Mouse (Mus musculus) midbrain, postnatal 0 days (tissue): ENCODE measurements at regions not wholly inside any gene's neighbourhood (a gene's known extent, or its start where the extent isn't known, plus 50 kb on each side); places are given as distances from the start of the nearest gene placed in this dataset.
A peak's percentile ranks its signal among the peaks of the same experiment; 100 is the strongest.

Source experiments
- ATAC-seq: fragments of 200-750 bp; cut with Nextera tagmentation; 2 replicates; pipeline ENCODE4 v1.8.0; 2017; ENCODE audit warnings: moderate number of reproducible peaks, mild to moderate bottlenecking, moderate TSS enrichment, moderate library complexity; ENCODE audit not compliant: low FRiP score
- DNase-seq: peaks from one replicate; pipeline ENCODE4 v3.0.0-alpha.2; 2015; ENCODE audit warnings: low spot score
- H3K27ac ChIP-seq: fragments of 300-500 bp; sonication (generic); 2 replicates; pipeline ENCODE4 v1.5.1; 2014; ENCODE audit warnings: low read depth, mild to moderate bottlenecking, low read length, mixed read lengths
- H3K27me3 ChIP-seq: fragments of 300-500 bp; sonication (generic); 2 replicates; pipeline ENCODE4 v1.6.1; 2014; ENCODE audit warnings: low read length, control low read depth, mixed read lengths; ENCODE audit not compliant: insufficient read depth
- H3K36me3 ChIP-seq: fragments of 300-500 bp; sonication (generic); 2 replicates; pipeline ENCODE4 v1.6.1; 2014; ENCODE audit warnings: low read length, control low read depth, mixed read lengths; ENCODE audit not compliant: insufficient read depth
- H3K4me1 ChIP-seq: fragments of 300-500 bp; sonication (generic); 2 replicates; pipeline ENCODE4 v1.6.1; 2014; ENCODE audit warnings: mild to moderate bottlenecking, control low read depth, antibody characterized with exemption, low read length, mixed read lengths; ENCODE audit not compliant: insufficient read depth
- H3K4me2 ChIP-seq: fragments of 300-500 bp; sonication (generic); 2 replicates; pipeline ENCODE4 v1.6.1; 2014; ENCODE audit warnings: low read depth, mild to moderate bottlenecking, low read length, mixed read lengths; ENCODE audit not compliant: poor library complexity, severe bottlenecking
- H3K4me3 ChIP-seq: fragments of 300-500 bp; sonication (generic); 2 replicates; pipeline ENCODE4 v1.5.1; 2014; ENCODE audit warnings: low read depth, mild to moderate bottlenecking, low read length, moderate library complexity
- H3K9ac ChIP-seq: fragments of 300-500 bp; sonication (generic); replicated peaks from 2 replicates; pipeline ENCODE4 v1.6.1; 2014; ENCODE audit warnings: mild to moderate bottlenecking, low read length, moderate library complexity, mixed read lengths; ENCODE audit not compliant: poor library complexity, severe bottlenecking
- H3K9me3 ChIP-seq: fragments of 300-500 bp; sonication (generic); 2 replicates; pipeline ENCODE4 v1.6.1; 2016; ENCODE audit warnings: low read length, control low read depth
- CTCF ChIP-seq: IDR thresholded peaks from 2 replicates; pipeline ENCODE4 v1.5.1; 2016; ENCODE audit warnings: antibody characterized with exemption, mild to moderate bottlenecking
- WGBS: fragments of 180-500 bp; shearing (Covaris S2); extraction: QIAGEN DNeasy Blood & Tissue Kit; methylation state at CpG from one replicate; pipeline ENCODE4 v1.1.7; 2014; 5-methylcytosine and 5-hydroxymethylcytosine counted together

DNA sequence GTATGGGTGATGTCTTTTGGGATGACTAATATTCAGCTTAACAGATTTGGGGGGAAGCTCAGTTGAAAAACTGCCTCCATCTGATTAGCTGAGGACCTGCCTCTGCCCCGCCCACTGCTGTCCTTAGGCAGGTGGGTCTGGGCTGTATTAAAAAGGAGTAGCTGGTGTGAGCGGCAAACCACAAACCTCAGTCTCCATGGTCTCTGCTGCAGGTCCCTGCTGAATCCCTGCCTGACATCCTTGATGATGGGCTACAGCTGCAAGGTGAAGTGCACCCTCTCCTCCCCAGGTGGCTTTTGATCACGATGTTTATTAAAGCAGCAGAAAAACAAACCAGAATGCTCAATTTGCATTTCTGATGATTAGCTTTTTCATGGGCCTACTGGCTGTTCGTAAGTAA, 60.8 kb upstream of the Plet1 start:
- H3K9me3 ChIP-seq = no peaks in the 10 kb centered on the region
- DNase-seq = no peak

DNA sequence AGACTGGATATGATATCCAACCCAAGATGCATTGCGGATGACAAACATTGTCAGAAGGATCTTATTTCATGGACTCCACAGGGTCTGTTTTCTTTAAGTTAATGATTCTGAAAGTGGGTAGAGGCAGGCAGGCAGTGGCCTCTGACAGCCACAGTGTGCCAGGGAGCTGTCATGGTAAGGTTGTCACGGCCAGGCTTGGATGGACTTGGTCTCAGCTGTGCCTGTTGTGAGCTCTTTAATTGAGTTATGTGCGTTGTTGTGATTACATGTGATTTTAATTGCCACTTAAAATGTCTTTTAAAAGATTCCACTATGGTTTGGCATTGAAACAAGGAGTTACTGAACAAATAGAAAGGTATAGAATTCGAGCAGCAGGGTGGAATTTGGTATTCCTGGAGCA, 60.3 kb upstream of the Plet1 start:
- Histone ChIP-seq H3K4me2 (no peak overlapping the region), H3K4me3 (no peak overlapping the region), H3K9ac (no peak overlapping the region), H3K36me3 (no peaks in the 10 kb centered on the region), H3K4me1 (peaks cover 4% of the 10 kb centered on the region; the same call in 1 of the 2 replicates), H3K27me3 (no peaks in the 10 kb centered on the region), H3K27ac (no peak overlapping the region), H3K9me3 (no peaks in the 10 kb centered on the region)
- TF ChIP-seq CTCF = no peak
- DNase-seq = peak; percentile 59
- 68% methylated on average over 4 of the region's 4 CpGs for WGBS
- ATAC-seq = no peak

More for the DNA sequence above, 60.8 kb upstream of the Plet1 start:
- Histone ChIP-seq H3K4me1 (peaks cover 4% of the 10 kb centered on the region; the same call in 1 of the 2 replicates), H3K9ac (no peak overlapping the region), H3K27me3 (no peaks in the 10 kb centered on the region), H3K36me3 (no peaks in the 10 kb centered on the region), H3K27ac (no peak overlapping the region), H3K4me2 (no peak overlapping the region), H3K4me3 (no peak overlapping the region)
- ATAC-seq = no peak
- TF ChIP-seq CTCF = no peak
- 80% methylated on average over 4 of the region's 4 CpGs for WGBS

DNA sequence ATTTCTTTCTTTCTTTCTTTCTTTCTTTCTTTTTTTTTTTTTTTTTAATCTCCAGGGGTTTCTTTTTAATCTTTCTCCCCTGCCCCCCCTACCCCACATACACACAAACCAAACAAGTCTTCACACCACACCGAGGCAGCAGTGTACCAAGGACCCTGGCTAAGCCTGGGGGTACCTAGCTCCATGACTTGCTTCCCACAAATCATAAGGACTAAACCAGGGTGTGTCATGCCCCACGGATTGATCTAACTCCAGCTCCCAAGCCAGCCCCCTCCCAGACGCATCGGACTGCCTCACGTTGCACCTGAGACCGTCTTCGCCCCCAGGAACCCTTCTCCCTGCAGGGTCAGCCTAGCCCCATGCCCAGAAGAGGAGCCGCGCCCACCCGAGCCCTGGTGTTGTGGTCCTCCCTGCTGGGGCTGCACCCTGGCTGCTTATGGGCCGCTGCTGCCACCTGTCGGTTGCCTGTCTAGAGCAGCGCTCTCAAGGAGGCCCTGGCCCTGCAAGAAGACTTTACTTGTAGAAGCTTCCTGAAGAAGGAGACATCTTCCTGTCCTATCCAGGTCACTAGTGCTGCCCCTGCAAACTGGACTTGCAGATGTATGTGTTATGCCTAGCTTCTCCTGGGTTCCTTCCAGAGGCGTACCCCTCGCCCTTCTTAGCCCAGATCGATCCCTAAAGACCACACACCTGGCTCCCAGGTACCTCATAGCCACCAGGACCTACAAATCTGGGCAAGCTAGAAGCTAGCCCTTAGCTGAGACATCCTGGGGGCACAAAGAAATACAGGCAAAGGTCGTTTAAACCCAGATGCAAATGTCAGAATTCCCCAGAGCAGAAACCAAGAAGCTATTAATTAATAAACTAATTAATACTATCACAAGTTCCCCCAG, 56.2 kb upstream of the Plet1 start:
- Histone ChIP-seq H3K9me3 (no peaks in the 10 kb centered on the region), H3K4me3 (peak overlapping the region; percentile 28; the same call in 1 of the 2 replicates), H3K4me1 (peaks cover 4% of the 10 kb centered on the region; the same call in 1 of the 2 replicates), H3K9ac (peak overlapping the region; percentile 55), H3K27ac (no peak overlapping the region), H3K27me3 (no peaks in the 10 kb centered on the region), H3K36me3 (no peaks in the 10 kb centered on the region), H3K4me2 (peak overlapping the region; percentile 74)
- WGBS = 18% methylated on average over 14 of the region's 17 CpGs
- ATAC-seq (peak; percentile 84), DNase-seq (peak; percentile 91)
- peak; percentile 99 for TF ChIP-seq CTCF

DNA sequence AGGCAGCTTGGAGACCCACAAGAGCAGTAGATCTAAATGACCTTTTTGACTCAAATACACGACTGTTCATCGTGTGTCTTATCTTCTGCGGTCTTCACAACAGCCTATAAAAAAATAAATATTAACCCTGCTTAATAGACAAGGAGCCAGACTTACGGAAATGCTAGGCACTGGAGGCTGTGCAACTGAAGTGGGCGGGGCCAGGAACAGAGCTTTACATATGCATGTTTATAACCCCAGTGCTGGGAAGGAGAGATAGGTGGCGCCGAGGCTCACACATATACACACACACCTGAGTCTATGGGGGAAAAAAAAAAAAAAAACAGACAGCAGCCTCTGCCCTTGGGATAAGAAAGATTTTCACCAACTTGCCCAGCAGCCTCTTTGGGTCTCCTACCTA, 55.6 kb upstream of the Plet1 start:
- DNase-seq (no peak), ATAC-seq (no peak)
- no peaks in the 10 kb centered on the region for H3K9me3 ChIP-seq
- no peaks in the 10 kb centered on the region for H3K36me3 ChIP-seq
- H3K4me2 ChIP-seq = no peak overlapping the region
- no peak overlapping the region for H3K9ac ChIP-seq
- no peak for TF ChIP-seq CTCF
- H3K27me3 ChIP-seq = no peaks in the 10 kb centered on the region
- H3K4me1 ChIP-seq = peaks cover 4% of the 10 kb centered on the region; the same call in 1 of the 2 replicates
- no peak overlapping the region for H3K27ac ChIP-seq
- whole genome bisulfite sequencing = 70% methylated on average over 7 of the region's 7 CpGs
- no peak overlapping the region for H3K4me3 ChIP-seq

DNA sequence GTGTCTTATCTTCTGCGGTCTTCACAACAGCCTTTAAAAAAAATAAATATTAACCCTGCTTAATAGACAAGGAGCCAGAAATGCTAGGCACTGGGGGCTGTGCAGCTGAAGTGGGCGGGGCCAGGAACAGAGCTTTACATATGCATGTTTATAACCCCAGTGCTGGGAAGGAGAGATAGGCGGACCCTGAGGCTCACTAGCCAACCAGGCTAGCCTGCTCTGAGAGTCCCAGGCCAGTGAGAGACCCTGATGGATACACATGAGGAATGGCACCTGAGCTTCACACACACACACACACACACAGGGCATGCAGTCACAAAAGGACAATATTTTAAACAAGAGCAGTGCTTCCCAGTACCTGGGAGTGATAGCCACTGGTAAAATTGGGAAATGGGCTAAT, 54.1 kb upstream of the Plet1 start:
- DNase-seq (no peak), ATAC-seq (peak; percentile 7; the same call in 1 of the 2 replicates)
- Histone ChIP-seq H3K36me3 (no peaks in the 10 kb centered on the region), H3K4me3 (no peak overlapping the region), H3K4me2 (no peak overlapping the region), H3K9ac (no peak overlapping the region), H3K4me1 (peaks cover 4% of the 10 kb centered on the region; the same call in 1 of the 2 replicates), H3K9me3 (no peaks in the 10 kb centered on the region), H3K27me3 (no peaks in the 10 kb centered on the region), H3K27ac (no peak overlapping the region)
- no peak for TF ChIP-seq CTCF
- 76% methylated on average over 3 of the region's 3 CpGs for WGBS

DNA sequence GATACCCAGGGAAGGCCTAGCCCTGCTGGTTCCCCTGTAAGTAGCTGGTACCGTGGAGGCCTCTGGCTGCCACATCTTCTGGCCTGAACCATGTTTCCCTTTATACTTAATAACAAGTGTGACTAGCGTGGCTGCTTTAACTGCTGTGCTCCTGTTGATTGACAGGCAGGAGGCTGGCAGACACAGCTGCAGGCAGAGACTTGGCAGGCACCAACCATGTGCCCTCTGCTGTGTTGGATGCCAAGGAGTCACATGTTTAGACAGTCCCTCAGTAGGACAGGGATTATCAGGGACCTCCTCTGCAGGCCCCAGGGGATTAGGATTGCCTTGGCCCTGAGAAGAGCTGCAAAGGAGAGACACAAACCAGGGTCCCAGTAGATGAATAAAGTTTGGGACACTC, 53.6 kb upstream of the Plet1 start:
- Histone ChIP-seq H3K9ac (no peak overlapping the region), H3K4me1 (peaks cover 4% of the 10 kb centered on the region; the same call in 1 of the 2 replicates), H3K27me3 (no peaks in the 10 kb centered on the region), H3K36me3 (no peaks in the 10 kb centered on the region), H3K4me3 (no peak overlapping the region), H3K9me3 (no peaks in the 10 kb centered on the region), H3K4me2 (no peak overlapping the region), H3K27ac (no peak overlapping the region)
- WGBS = 34% methylated on average over 2 of the region's 2 CpGs
- ATAC-seq (peak; percentile 69), DNase-seq (peak; percentile 76)
- TF ChIP-seq CTCF = no peak
